Mouse (Mus musculus) cortical plate, adult 2 months (tissue): Measurements from ENCODE around the gene Hdac9.

Experiments used
- CTCF ChIP-seq: fragments of 200-500 bp; IDR thresholded peaks from 2 replicates; pipeline ENCODE4 v1.5.1; 2011; ENCODE audit warnings: mild to moderate bottlenecking, control low read depth, low read length; ENCODE audit not compliant: insufficient read depth; ENCODE audit errors: extremely low read depth
- POLR2A ChIP-seq: fragments of 200-500 bp; IDR thresholded peaks from 2 replicates; pipeline ENCODE4 v1.6.1; 2011; ENCODE audit warnings: mild to moderate bottlenecking, low read length, control low read depth; ENCODE audit not compliant: insufficient read depth; ENCODE audit errors: extremely low read depth

GRCm38 (mm10) chr12:34506345-34506744, 410.6 kb downstream of the Hdac9 start:
- TF ChIP-seq CTCF (no peak), POLR2A (no peak)
